Mouse (Mus musculus): ENCODE measurements around the gene Dusp7. TPM values are rescaled to one million over a fixed set of nuclear protein-coding genes. Genes with fewer than 3 reads are reported as not detected.
A peak's percentile ranks its signal among the peaks of the same experiment; 100 is the strongest.

Gene Dusp7
- polyA plus RNA-seq, 1 experiment from 2014 or later, result 17.7 TPM

DNA sequence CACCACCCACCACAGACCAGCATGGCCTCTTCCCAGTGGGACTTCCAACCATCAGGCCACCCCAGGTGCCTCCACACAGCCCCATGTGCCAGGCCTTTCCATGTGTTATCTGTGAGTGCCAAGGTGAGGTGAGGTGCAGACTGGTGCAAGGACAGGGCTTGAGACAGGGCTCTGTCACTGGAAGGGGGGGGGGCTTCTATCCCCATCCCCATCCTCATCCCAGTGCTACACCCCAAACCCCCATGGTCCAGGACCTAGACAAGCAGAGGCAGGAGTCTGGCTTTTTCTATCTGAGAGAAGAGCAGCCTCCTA is 12.5 kb upstream of the Dusp7 start:
- Histone ChIP-seq H3K9me3 (replicated peaks) (no peaks in the 10 kb centered on the region), H3K27ac (peak overlapping the region; percentile 79), H3K9ac (no peak overlapping the region), H3K36me3 (no peaks in the 10 kb centered on the region), H3K27me3 (no peaks in the 10 kb centered on the region), H3K4me2 (no peak overlapping the region), H3K4me3 (replicated peaks) (no peak overlapping the region), H3K4me1 (peaks cover 46% of the 10 kb centered on the region)
- peak; percentile 14; the same call in 1 of the 2 replicates for ATAC-seq (replicated peaks; ENCODE audit: low FRiP score)

DNA sequence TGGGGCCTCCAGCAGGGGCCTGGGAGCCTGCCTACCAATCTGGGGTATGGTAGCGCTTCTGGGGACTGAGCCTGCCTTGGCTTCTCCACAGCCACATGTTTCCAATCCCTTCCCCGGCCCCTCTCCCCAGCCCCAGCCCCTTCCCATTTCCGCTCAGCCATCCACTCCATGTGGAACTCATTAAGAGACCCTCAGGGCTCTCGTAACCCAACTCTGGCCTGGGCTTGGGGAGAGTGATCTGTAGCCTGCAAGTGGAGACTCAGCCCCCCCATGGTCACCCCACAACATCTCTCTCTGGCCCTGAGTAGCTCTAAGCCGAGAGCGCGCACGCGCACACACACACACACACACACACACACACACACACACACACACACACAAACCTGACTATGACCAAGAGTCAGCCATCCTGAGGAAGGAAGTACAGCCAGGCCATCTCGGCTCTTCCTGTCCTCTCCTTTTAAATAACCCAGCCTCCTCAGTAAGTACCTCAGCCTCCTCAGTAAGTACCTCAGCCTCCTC is 12.0 kb upstream of the Dusp7 start:
- Histone ChIP-seq H3K27ac (peak overlapping the region; percentile 79), H3K9ac (no peak overlapping the region), H3K9me3 (replicated peaks) (no peaks in the 10 kb centered on the region), H3K4me3 (replicated peaks) (no peak overlapping the region), H3K27me3 (no peaks in the 10 kb centered on the region), H3K36me3 (no peaks in the 10 kb centered on the region), H3K4me1 (peaks cover 43% of the 10 kb centered on the region), H3K4me2 (no peak overlapping the region)
- 41% methylated on average over 10 of the region's 10 CpGs for WGBS
- ATAC-seq (replicated peaks; ENCODE audit: low FRiP score), result peak; percentile 54

DNA sequence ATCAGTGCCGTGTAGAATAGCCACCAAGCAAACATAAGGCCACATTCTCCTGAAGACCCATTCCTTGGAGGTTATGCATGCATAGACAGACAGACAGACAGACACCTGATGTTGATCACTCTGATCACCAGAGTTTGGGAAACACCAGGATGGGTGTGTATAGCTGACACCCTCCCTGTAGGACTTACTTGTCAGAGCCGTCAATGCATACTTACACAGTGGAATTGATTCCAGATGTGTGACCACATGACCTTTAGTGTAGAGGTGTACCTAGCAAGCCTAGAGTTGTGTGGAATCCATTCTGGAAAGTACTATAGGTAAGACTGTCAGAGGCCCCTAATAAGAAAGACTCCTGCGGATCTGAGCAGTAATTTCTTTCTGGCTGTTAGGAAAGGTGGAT is 11.3 kb upstream of the Dusp7 start:
- Histone ChIP-seq H3K9me3 (replicated peaks) (no peaks in the 10 kb centered on the region), H3K4me1 (peaks cover 43% of the 10 kb centered on the region), H3K27ac (peak overlapping the region; percentile 79; the same call in 1 of the 2 replicates), H3K27me3 (no peaks in the 10 kb centered on the region), H3K4me2 (no peak overlapping the region), H3K4me3 (replicated peaks) (no peak overlapping the region), H3K9ac (no peak overlapping the region), H3K36me3 (no peaks in the 10 kb centered on the region)
- 66% methylated on average over 3 of the region's 3 CpGs for WGBS
- no peak for ATAC-seq (replicated peaks; ENCODE audit: low FRiP score)

DNA sequence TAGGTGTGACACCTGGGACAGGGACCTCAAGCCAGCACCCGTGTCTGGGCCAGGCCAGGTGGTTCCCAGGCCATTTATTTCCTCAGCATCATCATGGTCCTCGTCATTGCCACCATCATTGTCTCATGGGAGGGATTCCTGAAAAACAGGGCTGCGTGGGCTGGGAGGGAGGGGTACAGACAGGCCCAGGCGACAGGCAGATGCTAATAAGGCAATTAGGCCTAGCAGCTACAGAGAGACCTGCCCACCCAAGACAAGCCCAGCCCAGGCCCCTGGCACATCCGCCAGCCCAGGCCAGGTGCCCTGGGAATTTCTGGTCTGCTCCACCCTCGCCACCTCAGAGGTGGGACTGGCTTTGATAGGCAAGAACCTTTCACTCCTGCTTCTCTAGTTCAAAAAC is 9.1 kb upstream of the Dusp7 start:
- H3K4me3 ChIP-seq (replicated peaks), result no peak overlapping the region
- 60% methylated on average over 6 of the region's 6 CpGs for WGBS
- no peaks in the 10 kb centered on the region for H3K36me3 ChIP-seq
- no peaks in the 10 kb centered on the region for H3K9me3 ChIP-seq (replicated peaks)
- H3K27me3 ChIP-seq, result no peaks in the 10 kb centered on the region
- H3K4me1 ChIP-seq, result peaks cover 30% of the 10 kb centered on the region
- ATAC-seq (replicated peaks; ENCODE audit: low FRiP score), result no peak
- H3K4me2 ChIP-seq, result no peak overlapping the region
- H3K27ac ChIP-seq, result no peak overlapping the region
- H3K9ac ChIP-seq, result no peak overlapping the region

DNA sequence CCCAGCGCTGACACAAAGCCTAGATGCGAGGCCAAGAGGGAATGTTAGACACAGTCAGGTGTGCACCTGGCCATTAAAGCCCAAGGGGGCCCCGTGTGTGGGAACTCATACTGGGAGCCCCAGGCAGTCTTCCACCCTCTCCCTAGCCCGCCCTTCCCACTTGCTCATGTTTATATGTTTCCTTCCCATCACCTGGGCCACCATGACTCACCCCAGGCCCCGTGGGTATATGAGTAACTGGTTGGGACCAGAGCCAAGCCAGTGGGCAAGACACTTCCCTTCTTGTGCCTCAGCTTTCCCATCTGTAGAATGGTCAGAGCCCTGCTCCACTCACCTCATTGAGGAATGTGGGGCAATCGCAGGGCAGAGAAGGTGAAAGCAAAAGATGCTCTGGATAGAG is 7.3 kb upstream of the Dusp7 start:
- Histone ChIP-seq H3K27me3 (no peaks in the 10 kb centered on the region), H3K4me1 (peaks cover 21% of the 10 kb centered on the region), H3K4me3 (replicated peaks) (no peak overlapping the region), H3K9me3 (replicated peaks) (no peaks in the 10 kb centered on the region), H3K27ac (no peak overlapping the region), H3K4me2 (no peak overlapping the region), H3K9ac (no peak overlapping the region), H3K36me3 (no peaks in the 10 kb centered on the region)
- 81% methylated on average over 6 of the region's 6 CpGs for WGBS
- ATAC-seq (replicated peaks; ENCODE audit: low FRiP score), result no peak

DNA sequence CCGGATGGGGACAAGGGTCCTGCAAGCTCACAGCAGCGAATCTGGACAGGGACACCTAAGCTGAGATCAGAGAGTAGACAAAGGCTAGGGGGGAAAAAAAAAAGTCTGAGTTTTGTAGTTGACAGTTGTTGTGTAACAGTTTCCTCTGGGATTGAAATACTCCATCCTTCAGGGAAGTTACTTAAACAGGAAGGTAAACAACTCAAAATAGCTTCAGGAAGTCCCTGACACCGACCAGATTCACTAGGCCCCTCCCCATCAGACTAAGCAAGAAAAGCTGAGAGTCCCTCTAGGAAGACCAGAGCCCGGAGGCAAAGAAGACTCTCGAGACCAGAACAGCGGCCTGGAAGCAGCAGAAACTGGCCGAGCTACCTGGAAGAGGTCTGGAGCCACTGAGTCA is 3.1 kb upstream of the Dusp7 start:
- Histone ChIP-seq H3K4me1 (peaks cover 32% of the 10 kb centered on the region), H3K27me3 (no peaks in the 10 kb centered on the region), H3K4me3 (replicated peaks) (no peak overlapping the region), H3K9ac (no peak overlapping the region), H3K36me3 (no peaks in the 10 kb centered on the region), H3K27ac (peak overlapping the region; percentile 57), H3K4me2 (no peak overlapping the region), H3K9me3 (replicated peaks) (no peaks in the 10 kb centered on the region)
- WGBS, result 66% methylated on average over 7 of the region's 7 CpGs
- no peak for ATAC-seq (replicated peaks; ENCODE audit: low FRiP score)

DNA sequence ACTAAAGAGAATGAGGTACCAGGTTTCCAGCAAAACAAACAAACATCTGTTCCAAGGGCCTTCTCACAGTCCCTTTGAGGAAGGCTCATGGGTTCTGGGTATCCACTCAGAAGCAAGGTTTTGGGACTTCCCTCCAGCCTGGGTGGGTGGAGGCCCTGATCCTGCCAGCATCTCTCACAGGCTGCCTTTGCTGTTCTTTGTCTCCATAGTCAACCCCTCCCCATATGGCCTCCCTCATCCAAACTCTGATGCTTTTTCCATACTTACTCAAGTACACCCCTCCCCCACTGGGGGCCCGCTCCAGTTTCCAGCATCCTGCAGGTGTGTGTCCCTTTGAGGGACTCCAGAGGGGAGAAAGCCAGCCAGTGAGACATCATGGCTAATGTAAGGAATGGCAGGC is 2.2 kb upstream of the Dusp7 start:
- peaks cover 40% of the 10 kb centered on the region for H3K4me1 ChIP-seq
- ATAC-seq (replicated peaks; ENCODE audit: low FRiP score), result no peak
- H3K27ac ChIP-seq, result no peak overlapping the region
- no peak overlapping the region for H3K9ac ChIP-seq
- no peaks in the 10 kb centered on the region for H3K27me3 ChIP-seq
- WGBS, result 72% methylated on average over 1 of the region's 1 CpGs
- H3K4me3 ChIP-seq (replicated peaks), result no peak overlapping the region
- H3K36me3 ChIP-seq, result peaks cover 6% of the 10 kb centered on the region; the same call in 1 of the 2 replicates
- H3K9me3 ChIP-seq (replicated peaks), result no peaks in the 10 kb centered on the region
- peak overlapping the region; percentile 98; the same call in 1 of the 2 replicates for H3K4me2 ChIP-seq

DNA sequence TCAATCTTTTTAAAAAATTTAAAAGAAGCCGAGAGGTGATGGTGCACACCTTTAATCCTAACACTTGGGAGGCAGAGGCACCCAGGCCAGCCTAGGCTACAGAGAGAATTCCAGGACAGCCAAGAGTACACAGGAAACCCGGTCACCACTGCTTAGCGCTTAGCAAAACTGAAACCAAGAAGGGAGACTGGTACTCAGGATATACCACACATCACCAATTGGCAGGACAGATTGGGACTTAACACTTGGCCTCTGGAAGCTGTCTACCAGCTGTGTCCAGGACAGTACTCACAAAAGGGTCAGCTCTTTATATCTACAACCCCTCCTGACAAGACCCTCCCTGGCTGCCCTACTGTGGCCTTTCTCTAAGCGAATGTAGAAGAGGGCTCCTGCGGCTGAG is 1.4 kb upstream of the Dusp7 start:
- 15% methylated on average over 5 of the region's 5 CpGs for WGBS
- Histone ChIP-seq H3K27me3 (no peaks in the 10 kb centered on the region), H3K4me2 (peak overlapping the region; percentile 98), H3K9ac (peak overlapping the region; percentile 37), H3K9me3 (replicated peaks) (no peaks in the 10 kb centered on the region), H3K36me3 (peaks cover 8% of the 10 kb centered on the region; the same call in 1 of the 2 replicates), H3K4me1 (peaks cover 46% of the 10 kb centered on the region), H3K27ac (peak overlapping the region; percentile 81), H3K4me3 (replicated peaks) (peak overlapping the region; percentile 98)
- no peak for ATAC-seq (replicated peaks; ENCODE audit: low FRiP score)

DNA sequence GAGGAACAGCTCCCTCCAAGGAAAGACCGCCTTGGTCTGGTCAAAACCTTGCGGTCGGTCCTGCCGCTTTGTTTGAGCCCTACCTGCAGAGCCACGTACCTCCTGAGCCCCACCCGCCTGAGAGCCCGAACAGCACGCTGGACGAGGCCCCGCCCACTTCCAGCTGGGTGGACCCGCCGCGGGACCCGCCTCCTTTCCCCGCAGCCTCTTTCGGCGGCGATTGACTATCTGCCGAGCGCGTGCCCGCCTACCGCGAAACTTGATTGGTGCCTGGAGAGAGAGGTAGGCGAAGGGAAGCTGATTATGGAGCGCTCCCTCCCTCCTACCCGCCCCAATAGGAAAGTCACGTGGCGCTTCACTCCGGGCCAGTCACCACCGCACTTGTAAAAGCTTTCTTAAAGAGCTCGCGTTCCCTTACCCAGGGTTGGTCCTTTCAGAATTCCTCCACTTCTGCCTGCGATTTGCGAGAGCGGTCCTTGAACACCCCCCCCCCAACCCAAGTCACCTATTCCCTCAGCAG is 780 bp upstream of the Dusp7 start:
- under 1% methylated on average over 36 of the region's 36 CpGs for WGBS
- H3K4me1 ChIP-seq, result peaks cover 51% of the 10 kb centered on the region
- peak; percentile 92 for ATAC-seq (replicated peaks; ENCODE audit: low FRiP score)

DNA sequence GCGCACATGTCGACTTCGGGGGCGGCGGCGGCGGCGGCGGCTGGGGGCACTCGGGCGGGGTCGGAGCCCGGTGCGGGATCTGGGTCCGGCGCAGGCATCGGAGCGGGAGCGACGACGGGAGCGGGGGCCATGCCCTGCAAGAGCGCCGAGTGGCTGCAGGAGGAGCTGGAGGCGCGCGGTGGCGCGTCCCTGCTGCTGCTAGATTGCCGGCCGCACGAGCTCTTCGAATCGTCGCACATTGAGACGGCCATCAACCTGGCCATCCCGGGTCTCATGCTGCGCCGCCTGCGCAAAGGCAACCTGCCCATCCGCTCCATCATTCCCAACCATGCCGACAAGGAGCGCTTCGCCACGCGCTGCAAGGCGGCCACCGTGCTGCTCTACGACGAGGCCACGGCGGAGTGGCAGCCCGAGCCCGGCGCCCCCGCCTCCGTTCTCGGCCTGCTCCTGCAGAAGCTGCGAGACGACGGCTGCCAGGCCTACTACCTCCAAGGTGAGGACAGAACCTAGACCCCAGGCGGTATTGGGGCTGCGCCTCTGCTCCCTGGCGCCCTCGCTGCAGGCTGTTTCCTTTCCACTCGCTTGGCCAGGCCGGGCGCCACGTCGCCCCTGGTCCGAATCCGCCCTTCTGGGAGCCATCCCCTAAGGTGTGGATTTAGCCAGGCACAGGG is 534 bp downstream of the Dusp7 start:
- no peaks in the 10 kb centered on the region for H3K9me3 ChIP-seq (replicated peaks)
- peaks cover 24% of the 10 kb centered on the region for H3K36me3 ChIP-seq
- ATAC-seq (replicated peaks; ENCODE audit: low FRiP score), result peak; percentile 19
- under 1% methylated on average over 53 of the region's 72 CpGs for WGBS
- H3K9ac ChIP-seq, result peak overlapping the region; percentile 96
- H3K4me1 ChIP-seq, result peaks cover 59% of the 10 kb centered on the region
- H3K27ac ChIP-seq, result peak overlapping the region; percentile 99
- H3K4me2 ChIP-seq, result peak overlapping the region; percentile 98
- no peaks in the 10 kb centered on the region for H3K27me3 ChIP-seq
- peak overlapping the region; percentile 98 for H3K4me3 ChIP-seq (replicated peaks)

More for the DNA sequence above, 780 bp upstream of the Dusp7 start:
- H3K9me3 ChIP-seq (replicated peaks), result no peaks in the 10 kb centered on the region
- H3K9ac ChIP-seq, result peak overlapping the region; percentile 96
- peak overlapping the region; percentile 98 for H3K4me2 ChIP-seq
- H3K36me3 ChIP-seq, result peaks cover 11% of the 10 kb centered on the region
- H3K27ac ChIP-seq, result peak overlapping the region; percentile 99
- peak overlapping the region; percentile 98 for H3K4me3 ChIP-seq (replicated peaks)
- H3K27me3 ChIP-seq, result no peaks in the 10 kb centered on the region

DNA sequence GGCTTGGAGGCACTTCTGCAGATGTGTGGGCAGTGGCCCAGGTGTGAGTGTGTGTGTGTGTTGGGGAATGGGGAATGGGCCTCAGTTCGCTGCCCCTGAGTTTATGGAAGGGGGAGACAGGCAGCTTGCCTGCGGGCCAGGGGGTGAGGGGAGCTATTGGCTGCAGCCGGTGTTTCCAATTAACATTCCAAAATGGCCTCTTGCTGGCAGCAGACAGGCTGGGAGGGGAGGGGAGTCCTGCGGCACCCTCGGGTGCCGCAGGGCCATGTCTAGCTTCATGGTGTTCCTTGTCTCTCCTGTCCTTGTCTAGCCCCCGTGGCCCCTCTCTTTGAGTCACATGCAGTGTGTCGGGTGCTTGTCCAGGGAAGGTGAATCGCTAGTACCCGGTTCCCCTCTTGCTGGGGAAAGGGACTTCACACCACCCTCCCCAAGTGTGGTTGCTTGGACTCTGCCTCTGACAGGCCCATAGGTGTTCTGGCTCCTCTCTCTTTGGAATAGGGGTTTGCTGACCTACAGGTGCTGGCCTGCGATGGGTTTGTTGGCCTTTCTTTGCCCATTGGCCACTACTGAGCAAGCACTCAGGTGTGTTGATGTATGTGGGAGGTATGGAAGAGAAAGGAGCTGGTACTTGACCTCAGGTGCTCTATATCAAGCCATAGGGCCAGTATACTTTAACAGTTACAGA is 1.5 kb downstream of the Dusp7 start:
- ATAC-seq (replicated peaks; ENCODE audit: low FRiP score), result no peak
- Histone ChIP-seq H3K27ac (peak overlapping the region; percentile 99), H3K9ac (peak overlapping the region; percentile 96), H3K27me3 (no peaks in the 10 kb centered on the region), H3K9me3 (replicated peaks) (no peaks in the 10 kb centered on the region), H3K4me1 (peaks cover 60% of the 10 kb centered on the region), H3K4me2 (peak overlapping the region; percentile 98), H3K4me3 (replicated peaks) (peak overlapping the region; percentile 98), H3K36me3 (peaks cover 32% of the 10 kb centered on the region)
- WGBS, result 6% methylated on average over 11 of the region's 11 CpGs

DNA sequence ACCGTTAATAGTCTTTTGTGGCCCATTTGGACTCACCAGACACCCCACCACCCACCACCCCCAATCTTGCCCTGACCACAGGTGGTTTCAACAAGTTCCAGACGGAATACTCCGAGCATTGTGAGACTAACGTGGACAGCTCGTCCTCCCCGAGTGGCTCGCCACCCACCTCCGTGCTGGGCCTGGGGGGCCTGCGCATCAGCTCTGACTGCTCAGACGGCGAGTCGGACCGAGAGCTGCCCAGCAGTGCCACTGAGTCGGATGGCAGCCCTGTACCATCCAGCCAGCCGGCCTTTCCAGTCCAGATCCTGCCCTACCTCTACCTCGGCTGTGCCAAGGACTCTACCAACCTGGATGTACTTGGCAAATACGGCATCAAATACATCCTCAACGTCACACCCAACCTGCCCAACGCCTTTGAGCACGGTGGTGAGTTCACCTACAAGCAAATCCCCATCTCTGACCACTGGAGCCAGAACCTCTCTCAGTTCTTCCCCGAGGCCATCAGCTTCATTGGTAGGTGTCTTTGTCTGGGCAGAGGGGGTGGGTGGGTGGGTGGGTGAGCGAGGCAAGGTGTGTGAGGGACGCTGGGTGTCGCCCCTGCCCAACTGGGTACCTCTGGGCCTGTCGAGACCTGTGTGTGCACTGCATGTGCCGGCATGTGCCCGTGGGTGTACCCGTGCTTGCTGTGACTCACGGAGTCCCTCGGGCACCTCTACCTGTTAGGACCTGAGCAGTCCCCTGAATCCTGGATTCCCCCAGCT is 2.4 kb downstream of the Dusp7 start:
- Histone ChIP-seq H3K4me1 (peaks cover 57% of the 10 kb centered on the region), H3K36me3 (peaks cover 39% of the 10 kb centered on the region), H3K4me2 (peak overlapping the region; percentile 98), H3K27ac (peak overlapping the region; percentile 99), H3K4me3 (replicated peaks) (peak overlapping the region; percentile 98), H3K9me3 (replicated peaks) (no peaks in the 10 kb centered on the region), H3K27me3 (no peaks in the 10 kb centered on the region), H3K9ac (peak overlapping the region; percentile 96)
- no peak for ATAC-seq (replicated peaks; ENCODE audit: low FRiP score)
- WGBS, result 73% methylated on average over 30 of the region's 30 CpGs
